Mouse (Mus musculus): ENCODE measurements around the gene Mei1. TPM values are rescaled to one million over a fixed set of nuclear protein-coding genes. Genes with fewer than 3 reads are reported as not detected.
"Not testable (repeated sequence)": the region's sequence is repeated elsewhere in the genome, so short reads cannot be mapped to it uniquely, and the experiment has no call there.

Gene Mei1
- polyA plus RNA-seq, 1 experiment from 2014 or later, result 0.08 TPM

- WGBS, result 78% methylated on average over 7 of the region's 7 CpGs
- H3K36me3 ChIP-seq, result no peaks in the 10 kb centered on the region
Measured at GRCm38 (mm10) chr15:82091061-82091460, 21.3 kb downstream of the Mei1 start.

DNA sequence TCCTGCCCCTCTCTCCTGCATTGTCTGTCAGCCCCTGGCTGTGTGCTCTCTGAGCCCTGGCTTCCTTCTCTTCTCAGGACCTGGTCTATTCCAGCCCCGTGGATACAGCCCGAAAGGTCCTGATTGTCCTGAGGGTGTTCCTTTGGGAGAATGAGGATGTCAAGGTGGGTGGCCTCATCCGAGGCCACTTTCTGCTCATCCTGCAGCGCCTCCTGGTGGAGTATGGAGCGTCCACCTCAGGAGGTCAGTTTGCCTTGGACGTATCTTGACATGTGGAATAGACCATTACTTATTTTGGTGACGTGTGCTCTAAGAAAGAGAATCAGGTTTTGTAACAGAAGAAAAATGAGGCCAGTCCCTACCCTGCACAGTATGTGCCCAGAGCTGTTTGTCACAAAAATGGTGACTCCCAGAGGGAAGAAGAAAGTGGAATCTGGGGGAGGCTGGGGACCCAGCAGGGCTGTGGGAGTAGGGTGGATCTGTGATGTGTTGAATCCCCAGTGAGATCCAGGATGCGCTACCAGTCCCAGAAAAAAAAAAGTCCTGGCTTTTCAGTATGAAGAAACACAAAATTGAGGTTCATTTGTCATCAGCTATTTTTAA, 37.3 kb downstream of the Mei1 start:
- H3K4me1 ChIP-seq (replicated peaks), result no peaks in the 10 kb centered on the region
- H3K4me3 ChIP-seq, result no peak overlapping the region
- no peak overlapping the region for H3K4me2 ChIP-seq
- ATAC-seq (ENCODE audit: low FRiP score, low read depth), result no peak
- 16% methylated on average over 8 of the region's 8 CpGs for WGBS
- no peak overlapping the region for H3K27ac ChIP-seq (replicated peaks)
- H3K36me3 ChIP-seq, result no peaks in the 10 kb centered on the region
- H3K27me3 ChIP-seq, result no peaks in the 10 kb centered on the region
- no peaks in the 10 kb centered on the region for H3K9me3 ChIP-seq
- H3K9ac ChIP-seq, result no peak overlapping the region

More at GRCm38 (mm10) chr15:82091061-82091460, 21.3 kb downstream of the Mei1 start:
- Histone ChIP-seq H3K4me3 (no peak overlapping the region), H3K4me2 (no peak overlapping the region), H3K9ac (no peak overlapping the region), H3K9me3 (no peaks in the 10 kb centered on the region), H3K27ac (replicated peaks) (no peak overlapping the region), H3K4me1 (replicated peaks) (no peaks in the 10 kb centered on the region), H3K27me3 (no peaks in the 10 kb centered on the region)
- ATAC-seq (ENCODE audit: low FRiP score, low read depth), result no peak

DNA sequence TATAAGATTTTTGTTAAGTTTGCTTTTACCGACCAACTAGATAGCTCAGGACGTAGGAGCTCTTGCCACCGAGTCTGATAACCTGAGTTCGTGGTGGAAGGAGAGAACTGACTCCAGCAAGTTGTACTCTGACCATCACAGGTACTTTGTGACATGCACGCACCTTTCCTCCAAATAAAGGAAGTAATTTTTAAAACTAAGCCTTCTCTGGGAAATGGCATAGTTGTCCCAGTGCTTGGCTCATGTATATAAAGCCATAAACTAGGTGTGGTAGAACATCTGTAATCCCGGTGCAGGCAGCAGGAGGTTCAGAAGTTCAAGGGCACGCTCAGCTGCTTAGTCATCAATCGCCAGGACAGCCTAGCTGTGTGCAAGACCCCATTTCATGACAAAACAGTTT, 50.7 kb downstream of the Mei1 start:
- Histone ChIP-seq H3K9me3 (no peaks in the 10 kb centered on the region), H3K36me3 (no peaks in the 10 kb centered on the region), H3K4me3 (no peak overlapping the region), H3K27me3 (no peaks in the 10 kb centered on the region), H3K4me1 (replicated peaks) (no peaks in the 10 kb centered on the region), H3K4me2 (no peak overlapping the region), H3K27ac (replicated peaks) (no peak overlapping the region), H3K9ac (no peak overlapping the region)
- 93% methylated on average over 8 of the region's 8 CpGs for WGBS
- ATAC-seq (ENCODE audit: low FRiP score, low read depth), result no peak

- not testable (repeated sequence) for H3K27ac ChIP-seq (replicated peaks); H3K4me3 ChIP-seq; H3K27me3 ChIP-seq; H3K9me3 ChIP-seq; ATAC-seq (ENCODE audit: low FRiP score, low read depth); H3K9ac ChIP-seq; H3K36me3 ChIP-seq
- Histone ChIP-seq H3K4me1 (replicated peaks) (peaks cover 16% of the 10 kb centered on the region), H3K4me2 (peak overlapping the region; percentile 91; the same call in 1 of the 2 replicates)
- WGBS, result 77% methylated on average over 4 of the region's 4 CpGs
Measured at GRCm38 (mm10) chr15:82126690-82127089, 56.9 kb downstream of the Mei1 start.

DNA sequence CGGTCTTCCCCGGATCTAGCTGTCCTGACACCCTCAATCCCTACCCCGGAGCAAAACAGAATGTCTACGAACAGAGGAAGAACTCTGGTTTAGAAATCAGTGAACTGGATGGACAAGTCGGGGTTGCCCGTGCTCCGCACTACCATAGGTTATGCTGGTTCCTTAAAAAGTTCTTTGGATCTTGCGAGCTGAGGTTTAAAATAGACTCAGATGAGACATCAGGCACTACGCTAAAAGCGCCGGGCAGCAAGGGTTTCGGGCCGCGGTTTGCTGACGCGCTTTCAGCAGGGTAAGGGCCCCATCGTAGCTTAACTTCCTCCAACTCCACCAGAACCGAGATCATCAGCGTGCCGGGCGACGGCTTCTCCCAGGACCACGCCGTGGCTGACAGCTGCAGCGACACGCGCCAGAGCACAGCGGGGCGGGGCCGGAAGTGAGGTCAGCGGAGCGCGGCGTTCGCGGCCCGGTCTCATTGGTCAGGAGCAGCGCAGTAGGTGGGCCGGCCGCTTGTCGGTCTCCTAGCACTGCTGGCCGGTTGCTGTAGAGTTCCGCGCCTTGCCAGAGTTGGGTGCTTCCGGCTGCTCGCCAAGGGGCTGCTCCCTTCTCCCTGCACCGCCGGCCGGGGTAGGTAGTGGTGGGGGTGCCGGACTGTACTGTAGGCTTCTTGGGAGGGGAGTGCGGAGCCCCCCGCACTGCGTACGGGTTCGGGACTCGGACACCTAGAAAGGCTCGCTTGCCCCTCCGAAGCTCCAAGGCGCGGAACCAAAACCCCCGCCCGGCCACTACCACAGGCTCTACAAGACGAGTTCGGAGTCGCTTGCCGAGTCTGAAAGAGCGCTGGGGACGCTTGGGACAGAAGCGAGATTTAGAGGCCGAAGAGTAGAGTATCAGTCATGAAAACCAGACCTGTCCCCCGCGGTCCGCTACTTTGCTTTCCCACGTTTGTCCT, 57.9 kb downstream of the Mei1 start, which contains the start of gene Ccdc134:
Ccdc134 (plus strand) TSS at position 497 of the 949 bp plus-strand sequence.
- peak within 1 kb of the TSS; percentile 77 for H3K4me3 ChIP-seq
- H3K9ac ChIP-seq, result peak within 1 kb of the TSS; percentile 62
- H3K4me2 ChIP-seq, result peak within 1 kb of the TSS; percentile 91
- no peaks in the 10 kb centered on the region for H3K36me3 ChIP-seq
- peak; percentile 99 for ATAC-seq (ENCODE audit: low FRiP score, low read depth)
- under 1% methylated on average over 74 of the region's 74 CpGs for WGBS
- H3K9me3 ChIP-seq, result no peaks in the 10 kb centered on the region
- peaks cover 16% of the 10 kb centered on the region for H3K4me1 ChIP-seq (replicated peaks)
- H3K27ac ChIP-seq (replicated peaks), result peak within 1 kb of the TSS; percentile 74
- H3K27me3 ChIP-seq, result no peaks in the 10 kb centered on the region

GRCm38 (mm10) chr15:82128398-82128797, 58.6 kb downstream of the Mei1 start:
- no peaks in the 10 kb centered on the region for H3K36me3 ChIP-seq
- peak overlapping the region; percentile 91 for H3K4me2 ChIP-seq
- WGBS, result under 1% methylated on average over 5 of the region's 5 CpGs
- ATAC-seq (ENCODE audit: low FRiP score, low read depth), result no peak
- H3K9me3 ChIP-seq, result no peaks in the 10 kb centered on the region
- no peaks in the 10 kb centered on the region for H3K27me3 ChIP-seq
- peak overlapping the region; percentile 77 for H3K4me3 ChIP-seq
- no peak overlapping the region for H3K27ac ChIP-seq (replicated peaks)
- H3K4me1 ChIP-seq (replicated peaks), result peaks cover 16% of the 10 kb centered on the region
- H3K9ac ChIP-seq, result peak overlapping the region; percentile 62

GRCm38 (mm10) chr15:82130599-82130998, 60.8 kb downstream of the Mei1 start:
- ATAC-seq (ENCODE audit: low FRiP score, low read depth), result no peak
- Histone ChIP-seq H3K9me3 (no peaks in the 10 kb centered on the region), H3K27me3 (no peaks in the 10 kb centered on the region), H3K4me3 (no peak overlapping the region), H3K36me3 (no peaks in the 10 kb centered on the region), H3K4me1 (replicated peaks) (peaks cover 16% of the 10 kb centered on the region), H3K27ac (replicated peaks) (no peak overlapping the region), H3K4me2 (no peak overlapping the region), H3K9ac (no peak overlapping the region)
- WGBS, result 66% methylated on average over 7 of the region's 7 CpGs

- no peak; the same call in 1 of the 2 replicates for ATAC-seq (ENCODE audit: low FRiP score, low read depth)
Measured at GRCm38 (mm10) chr15:82135372-82135771, 65.6 kb downstream of the Mei1 start.

GRCm38 (mm10) chr15:82138565-82138964, 68.8 kb downstream of the Mei1 start:
- Histone ChIP-seq H3K36me3 (no peaks in the 10 kb centered on the region), H3K4me2 (no peak overlapping the region), H3K4me3 (no peak overlapping the region), H3K27ac (replicated peaks) (no peak overlapping the region), H3K4me1 (replicated peaks) (no peaks in the 10 kb centered on the region), H3K27me3 (no peaks in the 10 kb centered on the region), H3K9me3 (no peaks in the 10 kb centered on the region), H3K9ac (no peak overlapping the region)
- 56% methylated on average over 4 of the region's 4 CpGs for WGBS
- ATAC-seq (ENCODE audit: low FRiP score, low read depth), result no peak

More at GRCm38 (mm10) chr15:82135372-82135771, 65.6 kb downstream of the Mei1 start:
- H3K4me1 ChIP-seq (replicated peaks), result no peaks in the 10 kb centered on the region
- no peaks in the 10 kb centered on the region for H3K9me3 ChIP-seq
- 85% methylated on average over 4 of the region's 4 CpGs for WGBS
- no peaks in the 10 kb centered on the region for H3K27me3 ChIP-seq
- no peak overlapping the region for H3K4me2 ChIP-seq
- H3K9ac ChIP-seq, result no peak overlapping the region
- no peaks in the 10 kb centered on the region for H3K36me3 ChIP-seq
- no peak overlapping the region for H3K27ac ChIP-seq (replicated peaks)
- H3K4me3 ChIP-seq, result no peak overlapping the region

GRCm38 (mm10) chr15:82139196-82139595, 69.4 kb downstream of the Mei1 start:
- no peaks in the 10 kb centered on the region for H3K27me3 ChIP-seq
- 0 out of 2 replicates have a peak, but pooled peaks cover 5% of the 10 kb centered on the region for H3K4me1 ChIP-seq (replicated peaks)
- no peak overlapping the region for H3K4me3 ChIP-seq
- H3K9ac ChIP-seq, result no peak overlapping the region
- ATAC-seq (ENCODE audit: low FRiP score, low read depth), result no peak
- no peak overlapping the region for H3K27ac ChIP-seq (replicated peaks)
- H3K9me3 ChIP-seq, result no peaks in the 10 kb centered on the region
- no peaks in the 10 kb centered on the region for H3K36me3 ChIP-seq
- no peak overlapping the region for H3K4me2 ChIP-seq
- WGBS, result 88% methylated on average over 8 of the region's 8 CpGs

GRCm38 (mm10) chr15:82140355-82140754, 70.6 kb downstream of the Mei1 start:
- no peak for ATAC-seq (ENCODE audit: low FRiP score, low read depth)
- Histone ChIP-seq H3K4me2 (no peak overlapping the region), H3K9me3 (no peaks in the 10 kb centered on the region), H3K27ac (replicated peaks) (no peak overlapping the region), H3K4me3 (no peak overlapping the region), H3K9ac (no peak overlapping the region), H3K36me3 (no peaks in the 10 kb centered on the region), H3K4me1 (replicated peaks) (peaks cover 6% of the 10 kb centered on the region), H3K27me3 (no peaks in the 10 kb centered on the region)
- 83% methylated on average over 3 of the region's 3 CpGs for WGBS

DNA sequence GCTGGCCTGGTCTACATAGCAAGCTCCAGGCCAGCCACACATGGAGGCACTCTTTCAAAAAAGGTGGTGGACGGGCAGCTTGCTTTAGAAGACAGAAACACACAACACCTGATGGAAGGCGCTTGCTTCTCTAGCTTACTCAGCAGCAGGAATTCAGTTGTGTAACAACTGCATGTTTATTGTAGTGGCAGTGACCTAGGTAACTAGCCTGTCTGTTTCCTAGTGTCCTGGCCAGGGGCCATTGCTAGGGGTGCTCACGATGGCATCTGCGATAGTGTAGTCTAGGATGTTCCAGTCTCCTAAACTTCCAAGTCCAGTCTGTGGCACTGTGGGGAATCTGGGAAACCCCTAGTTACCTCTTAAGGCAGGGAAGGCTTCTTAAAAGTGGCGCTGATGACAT, 74.4 kb downstream of the Mei1 start:
- peak overlapping the region; percentile 98; the same call in 1 of the 2 replicates for H3K27ac ChIP-seq (replicated peaks)
- no peak for ATAC-seq (ENCODE audit: low FRiP score, low read depth)
- no peaks in the 10 kb centered on the region for H3K27me3 ChIP-seq
- no peak overlapping the region for H3K9ac ChIP-seq
- H3K9me3 ChIP-seq, result no peaks in the 10 kb centered on the region
- WGBS, result 74% methylated on average over 5 of the region's 5 CpGs
- peaks cover 28% of the 10 kb centered on the region for H3K4me1 ChIP-seq (replicated peaks)
- H3K4me3 ChIP-seq, result no peak overlapping the region
- H3K36me3 ChIP-seq, result no peaks in the 10 kb centered on the region
- H3K4me2 ChIP-seq, result no peak overlapping the region

Data from hindbrain, embryonic 15.5 days (tissue).